Mouse (Mus musculus) left cerebral cortex, postnatal 36 days (tissue): ENCODE data around the gene Tyk2. TPM values are rescaled to one million over a fixed set of nuclear protein-coding genes. Genes with fewer than 3 reads are reported as not detected.

ENCODE experiments used
- DNase-seq, 2 experiments: peaks; one replicate each; pipeline ENCODE4 v3.0.0; 2021 to 2022; ENCODE audit warnings: low spot score in 2 of 2, mixed read lengths in 1 of 2
- intact Hi-C: fragments of 180-260 bp; cut with DNase I; formaldehyde crosslinking; loops from one replicate; pipeline ENCODE4 v1.15.1; 2025
- microRNA-seq: library from miRNA; unstranded; fragments of <30 nt; microRNA quantifications from one replicate; pipeline ENCODE4 v1.2.0, GENCODE M21; 2022
- total RNA-seq, 2 experiments: library from RNA; stranded (reverse); gene quantifications; 2 replicates each; pipeline ENCODE4 v1.2.3; 2021

Gene Tyk2
- total RNA-seq, 2 experiments from 2014 or later = 9.1 to 15.3 TPM

GRCm38 (mm10) chr9:21083324-21083723 is 47.7 kb downstream of the Tyk2 start:
- intact Hi-C loops = no loop called here
- DNase-seq = no peak

- no peak for DNase-seq
Observed at GRCm38 (mm10) chr9:21081127-21081526, 49.9 kb downstream of the Tyk2 start.

GRCm38 (mm10) chr9:21075625-21076024 is 55.4 kb downstream of the Tyk2 start:
- intact Hi-C loops = no loop called here
- no peak for DNase-seq

More at GRCm38 (mm10) chr9:21081127-21081526, 49.9 kb downstream of the Tyk2 start:
- intact Hi-C loops = no loop called here

GRCm38 (mm10) chr9:21074173-21074572 is 56.9 kb downstream of the Tyk2 start:
- intact Hi-C loops = no loop called here
- DNase-seq = no peak

GRCm38 (mm10) chr9:21073044-21073840 is 57.8 kb downstream of the Tyk2 start, which contains the start of the genes Gm49373 and Fdx1l:
Gene Gm49373, minus strand, starts transcription at chr9:21073096.
Gene Fdx1l, minus strand, starts transcription at chr9:21073614.
- DNase-seq = peak; percentile 91 to 93
- intact Hi-C loops = loop anchor here (2.0 kb wide), 1 partner anchor 40 kb away; the partner anchor contains the start of gene Icam5

GRCm38 (mm10) chr9:21072641-21073040 is 58.4 kb downstream of the Tyk2 start:
- DNase-seq = peak in 1 of 2 experiments; percentile 29
- intact Hi-C loops = loop anchor here (2.0 kb wide), 1 partner anchor 40 kb away; the partner anchor contains the start of gene Icam5

GRCm38 (mm10) chr9:21067006-21067684 is 63.9 kb downstream of the Tyk2 start, which contains the start of gene Zglp1:
Gene Zglp1, minus strand, starts transcription at chr9:21067093.
- intact Hi-C loops = no loop called here
- no peak for DNase-seq

GRCm38 (mm10) chr9:21062928-21063327 is 68.1 kb downstream of the Tyk2 start:
- DNase-seq = peak; percentile 71 to 81
- intact Hi-C loops = loop anchor here (1.0 to 2.0 kb wide), 2 partner anchors 22 to 31 kb away; partner anchors contain the start of gene Icam5

Small RNAs within 50 kb of the gene (microRNA-seq; reads per million reads assigned to microRNA genes)
- gene Mir7082 = not detected

Other genes with a start within 250 kb of the Tyk2 start
- 10 to 100 TPM; 18.6 to 23.9 TPM for gene Ppan, start 243.1 kb downstream of the Tyk2 start, total RNA-seq
- 100 to 1,000 TPM; 120 to 124 TPM for gene Eif3g, start 232.6 kb downstream of the Tyk2 start, total RNA-seq
- 10 to 100 TPM; 40.1 to 43.0 TPM for gene Dnmt1, start 171.4 kb downstream of the Tyk2 start, total RNA-seq
- gene S1pr2, start 154.5 kb downstream of the Tyk2 start, total RNA-seq = 1 to 10 TPM; 3.0 to 3.6 TPM
- 10 to 100 TPM; 59.6 to 62.5 TPM for gene Mrpl4, start 128.5 kb downstream of the Tyk2 start, total RNA-seq
- gene Icam1, start 115.3 kb downstream of the Tyk2 start, total RNA-seq = 1 to 10 TPM; 2.4 to 3.2 TPM
- 1 to 10 TPM; 1.2 to 1.3 TPM for gene Icam4, start 101.9 kb downstream of the Tyk2 start, total RNA-seq
- gene Icam5, start 99.2 kb downstream of the Tyk2 start, total RNA-seq = 100 to 1,000 TPM; 235 to 249 TPM
- gene Zglp1, start 64.2 kb downstream of the Tyk2 start, total RNA-seq = not detected
- 1 to 10 TPM; 1.5 to 1.6 TPM for gene Gm49373, start 58.1 kb downstream of the Tyk2 start, total RNA-seq
- 10 to 100 TPM; 59.0 to 70.8 TPM for gene Fdx1l, start 57.6 kb downstream of the Tyk2 start, total RNA-seq
- 1 to 10 TPM; 2.1 to 3.5 TPM for gene Gm38431, start 39.2 kb downstream of the Tyk2 start, total RNA-seq
- 10 to 100 TPM; 26.1 to 29.0 TPM for gene Raver1, start 39.2 kb downstream of the Tyk2 start, total RNA-seq
- gene Cdc37, start 18.7 kb upstream of the Tyk2 start, total RNA-seq = 100 to 1,000 TPM; 139 to 155 TPM
- 10 to 100 TPM; 94.8 to 98.7 TPM for gene Pde4a, start 34.5 kb upstream of the Tyk2 start, total RNA-seq
- 10 to 100 TPM; 52.7 to 60.8 TPM for gene Keap1, start 108.1 kb upstream of the Tyk2 start, total RNA-seq
- gene S1pr5, start 117.2 kb upstream of the Tyk2 start, total RNA-seq = 10 to 100 TPM in 1 of 2 experiments, 1 to 10 TPM in 1; 6.6 to 14.2 TPM
- 10 to 100 TPM; 47.1 to 48.8 TPM for gene Atg4d, start 134.1 kb upstream of the Tyk2 start, total RNA-seq
- 10 to 100 TPM; 32.6 to 44.4 TPM for gene Kri1, start 156.7 kb upstream of the Tyk2 start, total RNA-seq
- 10 to 100 TPM; 52.7 to 58.8 TPM for gene Cdkn2d, start 160.2 kb upstream of the Tyk2 start, total RNA-seq
- 1 to 10 TPM in 1 of 2 experiments, under 1 TPM in 1; 0.72 to 1.6 TPM for gene Ap1m2, start 181.1 kb upstream of the Tyk2 start, total RNA-seq
- gene Slc44a2, start 189.5 kb upstream of the Tyk2 start, total RNA-seq = 10 to 100 TPM; 43.0 to 52.5 TPM
- gene Ilf3, start 236.6 kb upstream of the Tyk2 start, total RNA-seq = 10 to 100 TPM; 75.5 to 75.9 TPM